Mouse (Mus musculus) thymus, adult 2 months (tissue): ENCODE measurements at regions not wholly inside any gene's neighbourhood (a gene's known extent, or its start where the extent isn't known, plus 50 kb on each side); places are given as distances from the start of the nearest gene placed in this dataset.

Experiments used
- CTCF ChIP-seq: fragments of 200-500 bp; IDR thresholded peaks from 2 replicates; pipeline ENCODE4 v1.5.1; 2012; ENCODE audit warnings: mild to moderate bottlenecking, control low read depth, low read length, moderate library complexity, borderline replicate concordance; ENCODE audit not compliant: control insufficient read depth, poor library complexity, insufficient read depth; ENCODE audit errors: extremely low read depth
- POLR2A ChIP-seq: fragments of 200-500 bp; IDR thresholded peaks from 2 replicates; pipeline ENCODE4 v1.6.1; 2012; ENCODE audit warnings: mild to moderate bottlenecking, low read length, control low read depth, moderate library complexity; ENCODE audit not compliant: control insufficient read depth, poor library complexity, insufficient read depth; ENCODE audit errors: extremely low read depth

DNA sequence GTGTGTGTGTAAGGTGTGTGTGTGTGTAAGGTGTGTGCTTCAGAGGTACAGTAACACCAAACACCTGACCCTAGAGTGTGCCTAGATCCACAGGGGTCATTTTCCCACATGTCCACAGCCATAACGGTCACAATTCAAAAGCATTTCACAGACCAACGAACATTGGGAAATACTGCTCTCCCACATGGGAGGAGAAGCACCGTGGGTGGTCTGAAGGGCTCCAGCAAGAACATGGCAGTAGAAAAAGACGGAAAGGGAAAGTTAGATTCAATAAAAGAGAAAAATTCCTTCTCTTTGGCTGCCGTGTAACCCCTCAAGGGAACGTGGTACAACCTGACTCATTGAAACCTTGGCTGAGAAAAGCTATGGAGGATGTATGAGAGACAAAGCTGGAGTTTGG lies 169.1 kb downstream of the Cdc5l start:
- TF ChIP-seq POLR2A (no peak), CTCF (no peak)
